Mouse (Mus musculus): ENCODE measurements around the gene Arhgef33. TPM values are rescaled to one million over a fixed set of nuclear protein-coding genes. Genes with fewer than 3 reads are reported as not detected.

The Arhgef33 gene
- polyA plus RNA-seq, 1 experiment from 2014 or later: 3.1 TPM

GRCm38 (mm10) chr17:80418572-80419210 is 111.5 kb downstream of the Arhgef33 start:
- no peak for ATAC-seq (ENCODE audit: low read depth)
- Histone ChIP-seq H3K27ac (ENCODE audit: low read depth, low read length) (no peak overlapping the region), H3K27me3 (ENCODE audit: control insufficient read depth, insufficient read depth, low read length) (no peaks in the 10 kb centered on the region), H3K36me3 (ENCODE audit: control insufficient read depth, insufficient read depth, low read length) (peaks cover 52% of the 10 kb centered on the region), H3K4me2 (ENCODE audit: low read depth, low read length) (no peak overlapping the region), H3K4me3 (ENCODE audit: low read depth, low read length) (no peak overlapping the region), H3K4me1 (ENCODE audit: control insufficient read depth, insufficient read depth, low read length) (no peaks in the 10 kb centered on the region), H3K9me3 (ENCODE audit: control insufficient read depth, low read length) (no peaks in the 10 kb centered on the region), H3K9ac (replicated peaks; ENCODE audit: low read depth, low read length) (no peak overlapping the region)
- WGBS: 82% methylated on average over 10 of the region's 10 CpGs

- H3K27ac ChIP-seq (ENCODE audit: low read depth, low read length): no peak overlapping the region
- H3K4me1 ChIP-seq (ENCODE audit: control insufficient read depth, insufficient read depth, low read length): no peaks in the 10 kb centered on the region
- ATAC-seq (ENCODE audit: low read depth): no peak
- 96% methylated on average over 1 of the region's 1 CpGs for WGBS
- no peak overlapping the region for H3K4me3 ChIP-seq (ENCODE audit: low read depth, low read length)
- H3K27me3 ChIP-seq (ENCODE audit: control insufficient read depth, insufficient read depth, low read length): no peaks in the 10 kb centered on the region
- no peak overlapping the region for H3K9ac ChIP-seq (replicated peaks; ENCODE audit: low read depth, low read length)
- H3K4me2 ChIP-seq (ENCODE audit: low read depth, low read length): no peak overlapping the region
- no peaks in the 10 kb centered on the region for H3K9me3 ChIP-seq (ENCODE audit: control insufficient read depth, low read length)
- H3K36me3 ChIP-seq (ENCODE audit: control insufficient read depth, insufficient read depth, low read length): peaks cover 37% of the 10 kb centered on the region
Measured at GRCm38 (mm10) chr17:80420998-80421397, 113.8 kb downstream of the Arhgef33 start.

- no peak overlapping the region for H3K4me3 ChIP-seq (ENCODE audit: low read depth, low read length)
- H3K36me3 ChIP-seq (ENCODE audit: control insufficient read depth, insufficient read depth, low read length): peaks cover 10% of the 10 kb centered on the region; the same call in 1 of the 2 replicates
- H3K9ac ChIP-seq (replicated peaks; ENCODE audit: low read depth, low read length): no peak overlapping the region
- H3K27ac ChIP-seq (ENCODE audit: low read depth, low read length): no peak overlapping the region
- H3K4me1 ChIP-seq (ENCODE audit: control insufficient read depth, insufficient read depth, low read length): no peaks in the 10 kb centered on the region
- 92% methylated on average over 7 of the region's 7 CpGs for WGBS
- H3K27me3 ChIP-seq (ENCODE audit: control insufficient read depth, insufficient read depth, low read length): no peaks in the 10 kb centered on the region
- no peaks in the 10 kb centered on the region for H3K9me3 ChIP-seq (ENCODE audit: control insufficient read depth, low read length)
- no peak for ATAC-seq (ENCODE audit: low read depth)
- no peak overlapping the region for H3K4me2 ChIP-seq (ENCODE audit: low read depth, low read length)
Measured at GRCm38 (mm10) chr17:80426171-80426570, 119.0 kb downstream of the Arhgef33 start.

- Histone ChIP-seq H3K36me3 (ENCODE audit: control insufficient read depth, insufficient read depth, low read length) (peaks cover 10% of the 10 kb centered on the region; the same call in 1 of the 2 replicates), H3K4me2 (ENCODE audit: low read depth, low read length) (no peak overlapping the region), H3K9ac (replicated peaks; ENCODE audit: low read depth, low read length) (no peak overlapping the region), H3K27me3 (ENCODE audit: control insufficient read depth, insufficient read depth, low read length) (no peaks in the 10 kb centered on the region), H3K4me1 (ENCODE audit: control insufficient read depth, insufficient read depth, low read length) (no peaks in the 10 kb centered on the region), H3K9me3 (ENCODE audit: control insufficient read depth, low read length) (no peaks in the 10 kb centered on the region), H3K4me3 (ENCODE audit: low read depth, low read length) (no peak overlapping the region), H3K27ac (ENCODE audit: low read depth, low read length) (no peak overlapping the region)
- WGBS: 82% methylated on average over 5 of the region's 5 CpGs
- no peak for ATAC-seq (ENCODE audit: low read depth)
Measured at GRCm38 (mm10) chr17:80426901-80427300, 119.7 kb downstream of the Arhgef33 start.

- H3K36me3 ChIP-seq (ENCODE audit: control insufficient read depth, insufficient read depth, low read length): peaks cover 1% of the 10 kb centered on the region; the same call in 1 of the 2 replicates
- WGBS: 55% methylated on average over 2 of the region's 2 CpGs
- no peak overlapping the region for H3K4me3 ChIP-seq (ENCODE audit: low read depth, low read length)
- H3K27ac ChIP-seq (ENCODE audit: low read depth, low read length): no peak overlapping the region
- H3K27me3 ChIP-seq (ENCODE audit: control insufficient read depth, insufficient read depth, low read length): no peaks in the 10 kb centered on the region
- no peaks in the 10 kb centered on the region for H3K4me1 ChIP-seq (ENCODE audit: control insufficient read depth, insufficient read depth, low read length)
- no peak overlapping the region for H3K4me2 ChIP-seq (ENCODE audit: low read depth, low read length)
- H3K9ac ChIP-seq (replicated peaks; ENCODE audit: low read depth, low read length): no peak overlapping the region
- no peaks in the 10 kb centered on the region for H3K9me3 ChIP-seq (ENCODE audit: control insufficient read depth, low read length)
- no peak for ATAC-seq (ENCODE audit: low read depth)
Measured at GRCm38 (mm10) chr17:80427966-80428365, 120.8 kb downstream of the Arhgef33 start.

- no peak overlapping the region for H3K9ac ChIP-seq (replicated peaks; ENCODE audit: low read depth, low read length)
- no peak overlapping the region for H3K4me3 ChIP-seq (ENCODE audit: low read depth, low read length)
- no peaks in the 10 kb centered on the region for H3K9me3 ChIP-seq (ENCODE audit: control insufficient read depth, low read length)
- H3K36me3 ChIP-seq (ENCODE audit: control insufficient read depth, insufficient read depth, low read length): peaks cover 15% of the 10 kb centered on the region; the same call in 1 of the 2 replicates
- H3K27ac ChIP-seq (ENCODE audit: low read depth, low read length): no peak overlapping the region
- no peaks in the 10 kb centered on the region for H3K27me3 ChIP-seq (ENCODE audit: control insufficient read depth, insufficient read depth, low read length)
- no peak for ATAC-seq (ENCODE audit: low read depth)
- WGBS: 96% methylated on average over 9 of the region's 9 CpGs
- H3K4me2 ChIP-seq (ENCODE audit: low read depth, low read length): no peak overlapping the region
- H3K4me1 ChIP-seq (ENCODE audit: control insufficient read depth, insufficient read depth, low read length): no peaks in the 10 kb centered on the region
Measured at GRCm38 (mm10) chr17:80431997-80432396, 124.8 kb downstream of the Arhgef33 start.

GRCm38 (mm10) chr17:80434430-80434829 is 127.2 kb downstream of the Arhgef33 start:
- Histone ChIP-seq H3K9ac (replicated peaks; ENCODE audit: low read depth, low read length) (no peak overlapping the region), H3K27me3 (ENCODE audit: control insufficient read depth, insufficient read depth, low read length) (no peaks in the 10 kb centered on the region), H3K27ac (ENCODE audit: low read depth, low read length) (no peak overlapping the region), H3K4me2 (ENCODE audit: low read depth, low read length) (no peak overlapping the region), H3K36me3 (ENCODE audit: control insufficient read depth, insufficient read depth, low read length) (peaks cover 18% of the 10 kb centered on the region; the same call in 1 of the 2 replicates), H3K9me3 (ENCODE audit: control insufficient read depth, low read length) (no peaks in the 10 kb centered on the region), H3K4me3 (ENCODE audit: low read depth, low read length) (no peak overlapping the region), H3K4me1 (ENCODE audit: control insufficient read depth, insufficient read depth, low read length) (no peaks in the 10 kb centered on the region)
- no peak for ATAC-seq (ENCODE audit: low read depth)
- 78% methylated on average over 3 of the region's 3 CpGs for WGBS

GRCm38 (mm10) chr17:80435680-80436079 is 128.5 kb downstream of the Arhgef33 start:
- ATAC-seq (ENCODE audit: low read depth): no peak
- H3K9ac ChIP-seq (replicated peaks; ENCODE audit: low read depth, low read length): no peak overlapping the region
- peaks cover 18% of the 10 kb centered on the region; the same call in 1 of the 2 replicates for H3K36me3 ChIP-seq (ENCODE audit: control insufficient read depth, insufficient read depth, low read length)
- H3K4me3 ChIP-seq (ENCODE audit: low read depth, low read length): no peak overlapping the region
- H3K27me3 ChIP-seq (ENCODE audit: control insufficient read depth, insufficient read depth, low read length): no peaks in the 10 kb centered on the region
- 91% methylated on average over 5 of the region's 5 CpGs for WGBS
- H3K4me1 ChIP-seq (ENCODE audit: control insufficient read depth, insufficient read depth, low read length): no peaks in the 10 kb centered on the region
- H3K4me2 ChIP-seq (ENCODE audit: low read depth, low read length): no peak overlapping the region
- H3K27ac ChIP-seq (ENCODE audit: low read depth, low read length): no peak overlapping the region
- H3K9me3 ChIP-seq (ENCODE audit: control insufficient read depth, low read length): no peaks in the 10 kb centered on the region

GRCm38 (mm10) chr17:80445433-80445832 is 138.2 kb downstream of the Arhgef33 start:
- no peaks in the 10 kb centered on the region for H3K4me1 ChIP-seq (ENCODE audit: control insufficient read depth, insufficient read depth, low read length)
- H3K9me3 ChIP-seq (ENCODE audit: control insufficient read depth, low read length): no peaks in the 10 kb centered on the region
- H3K27ac ChIP-seq (ENCODE audit: low read depth, low read length): no peak overlapping the region
- ATAC-seq (ENCODE audit: low read depth): no peak
- no peak overlapping the region for H3K4me3 ChIP-seq (ENCODE audit: low read depth, low read length)
- no peak overlapping the region for H3K4me2 ChIP-seq (ENCODE audit: low read depth, low read length)
- WGBS: 92% methylated on average over 7 of the region's 7 CpGs
- H3K9ac ChIP-seq (replicated peaks; ENCODE audit: low read depth, low read length): no peak overlapping the region
- H3K27me3 ChIP-seq (ENCODE audit: control insufficient read depth, insufficient read depth, low read length): no peaks in the 10 kb centered on the region
- peaks cover 45% of the 10 kb centered on the region for H3K36me3 ChIP-seq (ENCODE audit: control insufficient read depth, insufficient read depth, low read length)

Data from neural tube, embryonic 14.5 days (tissue).